Mouse (Mus musculus) testis, adult 2 months (tissue): ENCODE measurements around the gene Ddi2. TPM values are rescaled to one million over a fixed set of nuclear protein-coding genes. Genes with fewer than 3 reads are reported as not detected.

ENCODE experiments used
- H3K27ac ChIP-seq: fragments of 200-500 bp; 2 replicates; pipeline ENCODE4 v1.5.1; 2012; ENCODE audit warnings: low read depth, low read length; ENCODE audit not compliant: control insufficient read depth, insufficient read depth
- H3K27me3 ChIP-seq: fragments of 200-500 bp; 2 replicates; pipeline ENCODE4 v1.6.1; 2012; ENCODE audit warnings: mild to moderate bottlenecking, low read length, moderate library complexity; ENCODE audit not compliant: control insufficient read depth, insufficient read depth
- H3K36me3 ChIP-seq: fragments of 200-500 bp; 2 replicates; pipeline ENCODE4 v1.6.1; 2012; ENCODE audit warnings: mild to moderate bottlenecking, low read length; ENCODE audit not compliant: control insufficient read depth, insufficient read depth
- H3K4me1 ChIP-seq: fragments of 200-500 bp; 2 replicates; pipeline ENCODE4 v1.6.1; 2012; ENCODE audit warnings: low read length; ENCODE audit not compliant: control insufficient read depth, insufficient read depth
- H3K4me3 ChIP-seq: fragments of 200-500 bp; 2 replicates; pipeline ENCODE4 v1.5.1; 2012; ENCODE audit warnings: low read depth, mild to moderate bottlenecking, low read length, moderate library complexity, mixed read lengths; ENCODE audit not compliant: control insufficient read depth
- CTCF ChIP-seq: fragments of 200-500 bp; IDR thresholded peaks from 2 replicates; pipeline ENCODE4 v1.5.1; 2012; ENCODE audit warnings: low read depth, mild to moderate bottlenecking, inconsistent platforms, low read length, moderate library complexity; ENCODE audit not compliant: control insufficient read depth, insufficient read depth, insufficient replicate concordance
- POLR2A ChIP-seq: fragments of 200-500 bp; IDR thresholded peaks from 2 replicates; pipeline ENCODE4 v1.6.1; 2012; ENCODE audit warnings: low read depth, mild to moderate bottlenecking, inconsistent platforms, low read length, moderate library complexity; ENCODE audit not compliant: control insufficient read depth
- polyA plus RNA-seq: library from polyadenylated mRNA; depleted of rRNA; stranded (reverse); fragments of >200 nt; gene quantifications from 2 replicates; pipeline ENCODE4 v1.2.3, GENCODE M21; 2012

Ddi2 gene
- polyA plus RNA-seq, 1 experiment, result 5.2 TPM

GRCm38 (mm10) chr4:141688505-141688904 is 34.7 kb downstream of the Ddi2 start:
- H3K4me1 ChIP-seq, result 0 out of 2 replicates have a peak, but pooled peaks cover 2% of the 10 kb centered on the region
- H3K27me3 ChIP-seq, result no peaks in the 10 kb centered on the region
- peaks cover 6% of the 10 kb centered on the region for H3K36me3 ChIP-seq
- H3K4me3 ChIP-seq, result no peak overlapping the region
- H3K27ac ChIP-seq, result no peak overlapping the region
- no peak for TF ChIP-seq CTCF
- no peak for TF ChIP-seq POLR2A

GRCm38 (mm10) chr4:141686525-141686924 is 36.7 kb downstream of the Ddi2 start:
- H3K4me1 ChIP-seq, result peaks cover 2% of the 10 kb centered on the region; the same call in 1 of the 2 replicates
- no peak overlapping the region for H3K27ac ChIP-seq
- TF ChIP-seq POLR2A (no peak), CTCF (no peak)
- H3K27me3 ChIP-seq, result no peaks in the 10 kb centered on the region
- H3K4me3 ChIP-seq, result no peak overlapping the region
- peaks cover 5% of the 10 kb centered on the region for H3K36me3 ChIP-seq

- H3K27ac ChIP-seq, result no peak overlapping the region
- TF ChIP-seq POLR2A, result no peak
- no peaks in the 10 kb centered on the region for H3K27me3 ChIP-seq
- peaks cover 2% of the 10 kb centered on the region; the same call in 1 of the 2 replicates for H3K4me1 ChIP-seq
- no peak overlapping the region for H3K4me3 ChIP-seq
- peaks cover 5% of the 10 kb centered on the region for H3K36me3 ChIP-seq
These were observed 37.1 kb downstream of the Ddi2 start for GRCm38 (mm10) chr4:141686093-141686492.

GRCm38 (mm10) chr4:141685499-141685898 is 37.7 kb downstream of the Ddi2 start, which contains the start of gene Rsc1a1:
TSS of gene Rsc1a1 (minus strand) at chr4:141685599.
- Histone ChIP-seq H3K27ac (no peak within 1 kb of the TSS), H3K27me3 (no peaks in the 10 kb centered on the region), H3K4me1 (peaks cover 2% of the 10 kb centered on the region; the same call in 1 of the 2 replicates), H3K4me3 (no peak within 1 kb of the TSS), H3K36me3 (peaks cover 5% of the 10 kb centered on the region)
- TF ChIP-seq CTCF (no peak), POLR2A (no peak)

GRCm38 (mm10) chr4:141682706-141683230 is 40.5 kb downstream of the Ddi2 start:
- Histone ChIP-seq H3K4me1 (peaks cover 2% of the 10 kb centered on the region; the same call in 1 of the 2 replicates), H3K27ac (peak overlapping the region; percentile 18), H3K4me3 (no peak overlapping the region), H3K36me3 (peaks cover 5% of the 10 kb centered on the region), H3K27me3 (no peaks in the 10 kb centered on the region)
- TF ChIP-seq CTCF (no peak), POLR2A (no peak)

- Histone ChIP-seq H3K4me3 (no peak overlapping the region), H3K36me3 (peaks cover 5% of the 10 kb centered on the region), H3K27me3 (no peaks in the 10 kb centered on the region), H3K27ac (no peak overlapping the region), H3K4me1 (peaks cover 2% of the 10 kb centered on the region; the same call in 1 of the 2 replicates)
- TF ChIP-seq POLR2A, result no peak
- TF ChIP-seq CTCF, result no peak
These were observed 41.5 kb downstream of the Ddi2 start for GRCm38 (mm10) chr4:141681767-141682166.

GRCm38 (mm10) chr4:141680892-141681291 is 42.3 kb downstream of the Ddi2 start:
- TF ChIP-seq CTCF, result no peak
- TF ChIP-seq POLR2A, result no peak
- H3K27me3 ChIP-seq, result no peaks in the 10 kb centered on the region
- peaks cover 2% of the 10 kb centered on the region; the same call in 1 of the 2 replicates for H3K4me1 ChIP-seq
- no peak overlapping the region for H3K27ac ChIP-seq
- peaks cover 5% of the 10 kb centered on the region for H3K36me3 ChIP-seq
- H3K4me3 ChIP-seq, result no peak overlapping the region

- H3K4me3 ChIP-seq, result no peak overlapping the region
- no peaks in the 10 kb centered on the region for H3K27me3 ChIP-seq
- TF ChIP-seq CTCF (no peak), POLR2A (no peak)
- peaks cover 2% of the 10 kb centered on the region; the same call in 1 of the 2 replicates for H3K4me1 ChIP-seq
- H3K36me3 ChIP-seq, result peaks cover 2% of the 10 kb centered on the region; the same call in 1 of the 2 replicates
- H3K27ac ChIP-seq, result no peak overlapping the region
These were observed 44.2 kb downstream of the Ddi2 start for GRCm38 (mm10) chr4:141679016-141679415.
